Mouse (Mus musculus) neural tube, embryonic 15.5 days (tissue): Measurements from ENCODE around the gene Cbfa2t2. TPM values are rescaled to one million over a fixed set of nuclear protein-coding genes. Genes with fewer than 3 reads are reported as not detected.

ENCODE experiments used
- ATAC-seq: fragments of 200-750 bp; cut with Nextera tagmentation; 2 replicates; pipeline ENCODE4 v1.8.0; 2017; ENCODE audit warnings: mild to moderate bottlenecking, moderate TSS enrichment, moderate library complexity; ENCODE audit not compliant: low FRiP score
- H3K27ac ChIP-seq: fragments of 300-500 bp; sonication (generic); replicated peaks from 2 replicates; pipeline ENCODE4 v1.5.1; 2015; ENCODE audit warnings: mild to moderate bottlenecking, inconsistent platforms
- H3K27me3 ChIP-seq: fragments of 300-500 bp; sonication (generic); replicated peaks from 2 replicates; pipeline ENCODE4 v1.6.1; 2015; ENCODE audit warnings: inconsistent platforms
- H3K36me3 ChIP-seq: fragments of 300-500 bp; sonication (generic); 2 replicates; pipeline ENCODE4 v1.6.1; 2015; ENCODE audit warnings: inconsistent platforms
- H3K4me1 ChIP-seq: fragments of 300-500 bp; sonication (generic); 2 replicates; pipeline ENCODE4 v1.6.1; 2015; ENCODE audit warnings: inconsistent platforms
- H3K4me2 ChIP-seq: fragments of 300-500 bp; sonication (generic); 2 replicates; pipeline ENCODE4 v1.6.1; 2015; ENCODE audit warnings: inconsistent platforms, mild to moderate bottlenecking, moderate library complexity
- H3K4me3 ChIP-seq: fragments of 300-500 bp; sonication (generic); replicated peaks from 2 replicates; pipeline ENCODE4 v1.5.1; 2015; ENCODE audit warnings: mild to moderate bottlenecking, inconsistent platforms
- H3K9ac ChIP-seq: fragments of 300-500 bp; sonication (generic); replicated peaks from 2 replicates; pipeline ENCODE4 v1.6.1; 2015; ENCODE audit warnings: mild to moderate bottlenecking, inconsistent platforms
- H3K9me3 ChIP-seq: fragments of 300-500 bp; sonication (generic); replicated peaks from 2 replicates; pipeline ENCODE4 v1.6.1; 2016; ENCODE audit warnings: inconsistent platforms
- WGBS: fragments of 180-500 bp; shearing (Covaris S2); methylation state at CpG from one replicate; pipeline ENCODE4 v1.1.7; 2015; ENCODE audit warnings: mixed read lengths; 5-methylcytosine and 5-hydroxymethylcytosine counted together
- polyA plus RNA-seq: library from polyadenylated mRNA; unstranded; fragments of >200 nt; fragmentation: Nextera tagmentation; extraction: Ambion mirVana; gene quantifications from 2 replicates; pipeline ENCODE4 v1.2.1, GENCODE M21; 2015

Cbfa2t2 gene
- polyA plus RNA-seq, 1 experiment from 2014 or later: 36.1 TPM

GRCm38 (mm10) chr2:154426188-154426904 is 9.9 kb upstream of the Cbfa2t2 start:
- Histone ChIP-seq H3K27me3 (no peaks in the 10 kb centered on the region), H3K4me3 (peak overlapping the region; percentile 39), H3K9me3 (no peaks in the 10 kb centered on the region), H3K27ac (peak overlapping the region; percentile 65), H3K9ac (peak overlapping the region; percentile 60), H3K4me2 (peak overlapping the region; percentile 72), H3K4me1 (peaks cover 23% of the 10 kb centered on the region), H3K36me3 (no peaks in the 10 kb centered on the region)
- 1% methylated on average over 25 of the region's 25 CpGs for WGBS
- peak; percentile 72 for ATAC-seq

DNA sequence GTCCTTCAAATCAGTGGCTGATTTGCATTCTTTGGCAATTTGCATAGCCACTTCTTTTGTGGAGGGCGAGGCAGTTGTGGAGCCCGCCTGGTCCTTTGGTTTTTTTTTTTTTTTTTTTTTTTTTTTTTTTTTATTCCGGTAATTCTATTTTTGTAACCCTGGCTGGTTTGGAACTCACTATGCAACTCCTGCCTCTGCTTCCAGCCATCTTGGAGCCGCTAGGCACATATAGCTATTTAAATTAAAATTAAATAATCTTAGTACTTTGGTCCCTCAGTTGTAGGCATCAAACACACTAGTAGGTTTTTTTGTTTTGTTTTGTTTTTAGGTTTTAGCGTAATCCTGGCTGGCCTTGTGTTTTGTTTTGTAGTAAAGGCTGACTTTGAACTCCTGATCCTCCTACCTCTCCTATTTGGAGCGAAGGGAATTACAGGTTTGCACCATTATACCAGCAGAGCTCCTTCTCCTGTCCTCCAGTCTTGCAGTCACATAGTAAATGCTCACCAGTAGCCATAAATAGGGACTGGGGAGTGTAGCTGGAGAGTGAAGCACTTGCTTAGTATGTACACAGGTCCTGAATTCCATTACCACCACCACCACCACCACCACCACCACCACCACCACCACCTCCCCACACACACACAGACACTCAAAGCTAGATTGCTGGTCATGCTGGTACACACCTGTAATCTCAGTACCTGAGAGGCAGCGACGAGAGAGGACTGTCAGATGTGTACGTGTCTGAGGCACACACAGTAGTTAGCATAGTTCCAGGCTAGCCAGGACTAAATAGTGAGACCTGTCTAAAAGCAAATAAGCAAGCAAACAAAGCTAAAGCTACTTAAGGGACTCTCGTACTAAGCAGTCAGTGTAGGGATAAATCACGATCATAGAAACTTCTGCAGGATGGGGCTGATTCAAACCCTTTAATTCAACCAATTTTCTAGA is 9.1 kb upstream of the Cbfa2t2 start:
- Histone ChIP-seq H3K36me3 (no peaks in the 10 kb centered on the region), H3K27ac (peak overlapping the region; percentile 65), H3K9ac (peak overlapping the region; percentile 60), H3K4me3 (peak overlapping the region; percentile 39), H3K4me1 (peaks cover 19% of the 10 kb centered on the region), H3K27me3 (no peaks in the 10 kb centered on the region), H3K4me2 (peak overlapping the region; percentile 72), H3K9me3 (no peaks in the 10 kb centered on the region)
- WGBS: 36% methylated on average over 11 of the region's 11 CpGs
- ATAC-seq: no peak; the same call in 1 of the 2 replicates

DNA sequence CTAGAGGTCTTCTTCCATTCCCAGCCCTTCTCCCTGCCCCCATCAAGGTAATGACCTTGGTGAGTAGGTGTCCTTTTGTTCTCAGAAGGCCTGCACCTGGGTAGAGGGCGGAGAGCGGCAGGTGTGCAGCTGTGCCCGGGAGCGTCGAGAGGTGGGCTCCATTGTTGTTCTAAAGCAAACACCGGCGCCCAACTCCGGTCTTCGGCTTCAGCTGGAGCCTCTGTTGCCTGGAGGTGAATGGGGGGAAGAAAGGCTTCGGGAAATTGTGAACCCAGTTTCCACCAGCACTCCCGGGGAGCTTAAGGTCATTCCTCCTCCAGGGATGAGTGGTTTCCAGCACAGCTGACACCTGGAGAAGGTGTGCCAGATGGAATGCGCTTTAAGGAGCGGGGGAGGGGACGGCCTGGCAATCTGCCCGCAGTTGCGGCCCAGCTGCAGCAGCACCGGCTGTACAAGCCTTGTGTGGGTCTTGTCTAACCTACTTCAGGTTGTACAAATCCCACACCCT is 8.4 kb upstream of the Cbfa2t2 start:
- Histone ChIP-seq H3K4me3 (no peak overlapping the region), H3K27ac (no peak overlapping the region), H3K36me3 (no peaks in the 10 kb centered on the region), H3K9me3 (no peaks in the 10 kb centered on the region), H3K27me3 (no peaks in the 10 kb centered on the region), H3K4me2 (peak overlapping the region; percentile 30), H3K9ac (peak overlapping the region; percentile 18; the same call in 1 of the 2 replicates), H3K4me1 (peaks cover 19% of the 10 kb centered on the region)
- WGBS: 16% methylated on average over 17 of the region's 17 CpGs
- ATAC-seq: peak; percentile 32; the same call in 1 of the 2 replicates

- no peak overlapping the region for H3K4me2 ChIP-seq
- no peak overlapping the region for H3K27ac ChIP-seq
- H3K4me3 ChIP-seq: no peak overlapping the region
- WGBS: 95% methylated on average over 2 of the region's 2 CpGs
- no peaks in the 10 kb centered on the region for H3K9me3 ChIP-seq
- no peaks in the 10 kb centered on the region for H3K36me3 ChIP-seq
- H3K4me1 ChIP-seq: peaks cover 24% of the 10 kb centered on the region
- ATAC-seq: no peak
- no peaks in the 10 kb centered on the region for H3K27me3 ChIP-seq
- no peak overlapping the region for H3K9ac ChIP-seq
These were observed 5.7 kb upstream of the Cbfa2t2 start for GRCm38 (mm10) chr2:154430566-154430965.

GRCm38 (mm10) chr2:154432696-154433095 is 3.6 kb upstream of the Cbfa2t2 start:
- Histone ChIP-seq H3K27ac (no peak overlapping the region), H3K9me3 (no peaks in the 10 kb centered on the region), H3K27me3 (no peaks in the 10 kb centered on the region), H3K4me2 (no peak overlapping the region), H3K4me3 (no peak overlapping the region), H3K4me1 (peaks cover 17% of the 10 kb centered on the region), H3K36me3 (no peaks in the 10 kb centered on the region), H3K9ac (no peak overlapping the region)
- WGBS: 73% methylated on average over 2 of the region's 2 CpGs
- no peak for ATAC-seq

DNA sequence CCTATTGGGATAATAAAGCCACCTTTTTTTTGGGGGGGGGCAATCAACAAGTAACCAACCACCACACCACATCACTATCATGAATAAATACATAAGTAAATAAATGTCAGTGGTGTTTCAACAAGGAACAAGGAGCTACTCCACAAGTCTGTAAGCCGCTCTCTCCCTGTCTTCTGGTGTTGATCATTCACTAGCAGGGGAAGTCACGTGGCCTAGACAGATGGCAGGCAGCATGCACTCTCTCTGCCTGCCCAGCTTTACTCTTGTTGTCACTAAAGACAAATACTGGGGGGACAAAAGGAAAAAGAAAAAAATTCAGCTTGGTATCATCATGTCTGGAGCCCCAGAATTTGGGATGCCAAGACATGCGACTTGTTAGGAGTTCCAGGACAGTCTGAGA is 2.9 kb upstream of the Cbfa2t2 start:
- Histone ChIP-seq H3K4me2 (no peak overlapping the region), H3K36me3 (no peaks in the 10 kb centered on the region), H3K9me3 (no peaks in the 10 kb centered on the region), H3K9ac (no peak overlapping the region), H3K4me1 (peaks cover 18% of the 10 kb centered on the region), H3K27ac (no peak overlapping the region), H3K4me3 (no peak overlapping the region), H3K27me3 (no peaks in the 10 kb centered on the region)
- WGBS: 63% methylated on average over 3 of the region's 3 CpGs
- ATAC-seq: no peak

DNA sequence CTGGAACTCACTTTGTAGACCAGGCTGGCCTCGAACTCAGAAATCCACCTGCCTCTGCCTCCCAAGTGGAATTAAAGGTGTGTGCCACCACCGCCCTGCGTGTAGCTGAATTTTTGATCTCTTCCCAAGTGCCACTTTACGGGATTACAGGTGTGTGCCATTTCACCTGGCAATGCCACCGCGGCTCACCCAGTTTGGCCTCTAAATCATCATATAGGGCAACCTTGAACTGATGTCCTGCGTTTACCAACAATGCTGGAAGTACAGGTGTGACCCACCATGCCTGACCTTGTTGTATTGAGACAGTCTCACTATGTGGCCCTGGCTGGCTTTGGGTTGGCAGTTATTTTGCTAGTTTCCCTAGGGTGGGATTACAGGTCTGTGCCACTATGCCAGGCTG is 1.6 kb upstream of the Cbfa2t2 start:
- Histone ChIP-seq H3K9ac (no peak overlapping the region), H3K27me3 (no peaks in the 10 kb centered on the region), H3K27ac (no peak overlapping the region), H3K9me3 (no peaks in the 10 kb centered on the region), H3K4me1 (peaks cover 29% of the 10 kb centered on the region), H3K4me2 (no peak overlapping the region), H3K36me3 (no peaks in the 10 kb centered on the region), H3K4me3 (no peak overlapping the region)
- WGBS: 96% methylated on average over 7 of the region's 7 CpGs
- no peak for ATAC-seq

- no peaks in the 10 kb centered on the region for H3K36me3 ChIP-seq
- no peaks in the 10 kb centered on the region for H3K9me3 ChIP-seq
- H3K4me1 ChIP-seq: peaks cover 31% of the 10 kb centered on the region
- peak; percentile 99 for ATAC-seq
- H3K27ac ChIP-seq: peak overlapping the region; percentile 91
- no peaks in the 10 kb centered on the region for H3K27me3 ChIP-seq
- under 1% methylated on average over 38 of the region's 44 CpGs for WGBS
- H3K9ac ChIP-seq: peak overlapping the region; percentile 96
- peak overlapping the region; percentile 92 for H3K4me3 ChIP-seq
- peak overlapping the region; percentile 59 for H3K4me2 ChIP-seq
These were observed 214 bp upstream of the Cbfa2t2 start for GRCm38 (mm10) chr2:154436076-154436457.

DNA sequence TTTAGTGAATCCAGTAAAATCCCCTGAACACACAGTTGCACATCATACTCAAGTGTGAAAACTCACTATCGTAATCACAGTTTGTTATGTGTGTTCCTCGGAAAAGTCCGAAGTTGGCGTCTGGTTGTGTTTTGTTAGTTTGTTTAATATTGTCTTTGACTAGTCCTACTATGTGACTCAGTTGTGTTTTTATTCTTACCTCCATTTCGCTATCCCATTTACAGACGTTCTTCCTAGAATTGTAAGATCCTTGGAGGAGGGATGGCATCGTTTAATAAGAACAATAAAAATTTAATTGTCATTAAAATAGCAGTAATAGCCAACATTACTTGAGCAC is 878 bp downstream of the Cbfa2t2 start:
- 11% methylated on average over 7 of the region's 7 CpGs for WGBS
- Histone ChIP-seq H3K27me3 (no peaks in the 10 kb centered on the region), H3K36me3 (no peaks in the 10 kb centered on the region), H3K9ac (peak overlapping the region; percentile 96), H3K4me1 (peaks cover 31% of the 10 kb centered on the region), H3K4me2 (peak overlapping the region; percentile 59), H3K27ac (no peak overlapping the region), H3K4me3 (peak overlapping the region; percentile 92), H3K9me3 (no peaks in the 10 kb centered on the region)
- no peak for ATAC-seq

GRCm38 (mm10) chr2:154440453-154440852 is 4.2 kb downstream of the Cbfa2t2 start:
- H3K9ac ChIP-seq: no peak overlapping the region
- H3K4me1 ChIP-seq: peaks cover 27% of the 10 kb centered on the region
- H3K4me2 ChIP-seq: no peak overlapping the region
- no peak overlapping the region for H3K4me3 ChIP-seq
- no peaks in the 10 kb centered on the region for H3K9me3 ChIP-seq
- no peak for ATAC-seq
- no peaks in the 10 kb centered on the region for H3K27me3 ChIP-seq
- H3K36me3 ChIP-seq: peaks cover 3% of the 10 kb centered on the region
- H3K27ac ChIP-seq: no peak overlapping the region

GRCm38 (mm10) chr2:154447821-154448220 is 11.5 kb downstream of the Cbfa2t2 start:
- H3K4me3 ChIP-seq: no peak overlapping the region
- WGBS: 98% methylated on average over 8 of the region's 8 CpGs
- no peak overlapping the region for H3K9ac ChIP-seq
- no peak overlapping the region for H3K4me2 ChIP-seq
- no peaks in the 10 kb centered on the region for H3K27me3 ChIP-seq
- ATAC-seq: no peak
- H3K9me3 ChIP-seq: no peaks in the 10 kb centered on the region
- H3K27ac ChIP-seq: no peak overlapping the region
- H3K4me1 ChIP-seq: no peaks in the 10 kb centered on the region
- H3K36me3 ChIP-seq: peaks cover 7% of the 10 kb centered on the region

GRCm38 (mm10) chr2:154448633-154449032 is 12.4 kb downstream of the Cbfa2t2 start:
- no peaks in the 10 kb centered on the region for H3K27me3 ChIP-seq
- no peak overlapping the region for H3K27ac ChIP-seq
- no peak for ATAC-seq
- peaks cover 4% of the 10 kb centered on the region; the same call in 1 of the 2 replicates for H3K36me3 ChIP-seq
- no peaks in the 10 kb centered on the region for H3K4me1 ChIP-seq
- H3K9ac ChIP-seq: no peak overlapping the region
- no peaks in the 10 kb centered on the region for H3K9me3 ChIP-seq
- no peak overlapping the region for H3K4me3 ChIP-seq
- no peak overlapping the region for H3K4me2 ChIP-seq
